Mouse (Mus musculus) limb, embryonic 10.5 days (tissue): Measurements from ENCODE around the gene Cryab. TPM values are rescaled to one million over a fixed set of nuclear protein-coding genes. Genes with fewer than 3 reads are reported as not detected.

ENCODE experiments used
- DNase-seq: peaks from one replicate; pipeline ENCODE4 v3.0.0-alpha.2; 2017; ENCODE audit warnings: low spot score
- H3K27ac ChIP-seq: fragments of 300-500 bp; sonication (generic); 2 replicates; pipeline ENCODE4 v1.5.1; 2016; ENCODE audit warnings: mild to moderate bottlenecking
- H3K27me3 ChIP-seq: fragments of 300-500 bp; sonication (generic); 2 replicates; pipeline ENCODE4 v1.6.1; 2016; ENCODE audit warnings: low read depth, mild to moderate bottlenecking; ENCODE audit not compliant: poor library complexity, severe bottlenecking
- H3K36me3 ChIP-seq: fragments of 300-500 bp; sonication (generic); 2 replicates; pipeline ENCODE4 v1.6.1; 2016; ENCODE audit warnings: mild to moderate bottlenecking, moderate library complexity
- H3K4me1 ChIP-seq: fragments of 300-500 bp; sonication (generic); 2 replicates; pipeline ENCODE4 v1.6.1; 2016
- H3K4me3 ChIP-seq: fragments of 300-500 bp; sonication (generic); 2 replicates; pipeline ENCODE4 v1.5.1; 2016; ENCODE audit warnings: mild to moderate bottlenecking, moderate library complexity
- H3K9me3 ChIP-seq: fragments of 300-500 bp; sonication (generic); replicated peaks from 2 replicates; pipeline ENCODE4 v1.6.1; 2016; ENCODE audit warnings: mild to moderate bottlenecking
- WGBS: fragments of 180-500 bp; shearing (Covaris S2); methylation state at CpG from one replicate; pipeline ENCODE4 v1.1.7; 2016; 5-methylcytosine and 5-hydroxymethylcytosine counted together
- polyA plus RNA-seq: library from polyadenylated mRNA; unstranded; fragments of >200 nt; fragmentation: Nextera tagmentation; extraction: Ambion mirVana; gene quantifications from 2 replicates; pipeline ENCODE4 v1.2.1, GENCODE M21; 2016

The Cryab gene
- polyA plus RNA-seq, 1 experiment from 2014 or later = 3.1 TPM

GRCm38 (mm10) chr9:50727171-50727924 is 23.8 kb upstream of the Cryab start:
- Histone ChIP-seq H3K27me3 (no peaks in the 10 kb centered on the region), H3K4me3 (peak overlapping the region; percentile 77), H3K27ac (peak overlapping the region; percentile 96), H3K4me1 (peaks cover 56% of the 10 kb centered on the region), H3K9me3 (no peaks in the 10 kb centered on the region), H3K36me3 (peaks cover 12% of the 10 kb centered on the region)
- 2% methylated on average over 30 of the region's 30 CpGs for WGBS
- DNase-seq = peak; percentile 69

- H3K27me3 ChIP-seq = no peaks in the 10 kb centered on the region
- WGBS = under 1% methylated on average over 45 of the region's 45 CpGs
- DNase-seq = peak; percentile 88
- H3K4me3 ChIP-seq = peak overlapping the region; percentile 77
- H3K4me1 ChIP-seq = peaks cover 52% of the 10 kb centered on the region
- H3K27ac ChIP-seq = peak overlapping the region; percentile 96
- 0 out of 2 replicates have a peak, but pooled peaks cover 9% of the 10 kb centered on the region for H3K36me3 ChIP-seq
- H3K9me3 ChIP-seq = no peaks in the 10 kb centered on the region
Measured at GRCm38 (mm10) chr9:50727925-50728651, 23.0 kb upstream of the Cryab start.

DNA sequence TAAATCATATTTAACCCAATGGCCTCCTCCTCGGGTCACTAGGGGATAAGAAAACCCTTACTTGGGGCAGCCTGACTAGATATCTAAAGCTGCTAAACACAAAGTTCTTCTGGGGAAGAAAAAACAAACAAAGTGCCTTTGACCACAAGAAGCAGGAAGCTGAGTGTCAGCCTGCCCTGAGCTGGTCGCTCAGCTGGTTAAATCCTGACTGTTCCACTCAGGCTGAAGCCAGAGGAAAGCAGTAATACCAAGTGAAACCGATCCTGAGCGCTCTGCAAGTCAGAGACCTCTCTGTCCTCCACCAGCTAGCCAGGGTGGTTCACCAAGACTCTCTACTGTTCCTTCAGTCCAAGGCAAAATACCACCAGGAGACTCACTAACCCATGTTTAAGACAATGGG is 21.5 kb upstream of the Cryab start:
- 57% methylated on average over 4 of the region's 4 CpGs for WGBS
- Histone ChIP-seq H3K4me1 (peaks cover 37% of the 10 kb centered on the region), H3K27me3 (no peaks in the 10 kb centered on the region), H3K9me3 (no peaks in the 10 kb centered on the region), H3K27ac (no peak overlapping the region), H3K4me3 (no peak overlapping the region), H3K36me3 (no peaks in the 10 kb centered on the region)
- no peak for DNase-seq

- no peaks in the 10 kb centered on the region for H3K36me3 ChIP-seq
- DNase-seq = no peak
- peaks cover 15% of the 10 kb centered on the region for H3K4me1 ChIP-seq
- 19% methylated on average over 4 of the region's 4 CpGs for WGBS
- no peak overlapping the region for H3K27ac ChIP-seq
- no peaks in the 10 kb centered on the region for H3K9me3 ChIP-seq
- H3K27me3 ChIP-seq = no peaks in the 10 kb centered on the region
- no peak overlapping the region for H3K4me3 ChIP-seq
Measured at GRCm38 (mm10) chr9:50732560-50732959, 18.6 kb upstream of the Cryab start.

GRCm38 (mm10) chr9:50734989-50735388 is 16.1 kb upstream of the Cryab start:
- Histone ChIP-seq H3K27ac (no peak overlapping the region), H3K4me1 (peaks cover 16% of the 10 kb centered on the region), H3K9me3 (no peaks in the 10 kb centered on the region), H3K36me3 (no peaks in the 10 kb centered on the region), H3K4me3 (no peak overlapping the region), H3K27me3 (no peaks in the 10 kb centered on the region)
- WGBS = 8% methylated on average over 9 of the region's 9 CpGs
- DNase-seq = peak; percentile 69

DNA sequence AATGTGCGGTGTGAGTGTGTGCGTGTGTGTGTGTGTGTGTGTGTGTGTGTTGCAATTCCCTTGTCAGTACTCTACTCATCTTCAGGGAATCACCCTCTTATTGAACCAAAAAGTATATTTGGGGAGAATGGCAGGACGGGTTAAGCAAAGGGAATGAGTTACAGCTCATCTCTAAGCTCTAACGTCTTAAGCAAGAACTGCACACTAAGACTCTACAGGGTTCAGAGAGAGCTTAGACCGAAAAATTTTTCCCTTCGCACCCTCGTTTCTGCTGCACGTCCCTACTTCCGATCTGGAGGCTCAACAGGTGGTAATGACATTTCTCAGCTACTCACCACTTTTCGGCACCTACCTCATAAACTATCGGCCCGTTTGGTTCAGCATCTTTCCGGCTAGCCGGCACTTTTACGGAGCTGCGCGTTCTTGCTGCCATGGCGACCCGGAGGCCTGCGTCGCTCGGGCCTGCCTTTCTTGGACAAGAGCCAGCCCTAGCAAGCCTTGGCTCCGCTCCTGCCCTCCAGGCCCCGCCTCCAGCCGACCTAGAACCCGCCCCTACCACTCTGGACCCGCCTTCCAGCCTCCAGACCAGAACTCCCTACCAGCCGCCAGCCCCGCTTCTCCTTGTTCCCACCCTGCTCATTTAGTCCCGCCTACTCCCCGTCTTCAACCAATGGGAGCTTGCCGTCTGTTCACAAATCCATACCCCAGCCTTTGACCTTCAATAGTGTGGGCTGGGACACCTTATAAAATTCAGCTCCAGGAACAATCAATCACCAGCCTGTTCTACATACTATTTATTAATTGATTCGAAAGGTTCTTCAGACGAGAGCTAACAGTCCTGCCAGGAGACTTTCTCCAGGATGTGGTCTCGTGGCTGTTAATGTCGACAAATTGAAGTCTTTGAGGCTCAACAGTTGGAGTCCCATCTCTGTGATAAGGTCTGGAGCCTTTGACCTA is 11.9 kb upstream of the Cryab start, which contains the start of gene Dixdc1:
Gene Dixdc1 (minus strand): TSS at position 604 of the 957 bp plus-strand sequence.
- no peaks in the 10 kb centered on the region for H3K27me3 ChIP-seq
- WGBS = 14% methylated on average over 36 of the region's 36 CpGs
- DNase-seq = peak; percentile 91
- H3K36me3 ChIP-seq = no peaks in the 10 kb centered on the region
- H3K4me3 ChIP-seq = peak within 1 kb of the TSS; percentile 52
- H3K4me1 ChIP-seq = peaks cover 16% of the 10 kb centered on the region
- H3K9me3 ChIP-seq = no peaks in the 10 kb centered on the region
- 0 out of 2 replicates have a peak within 1 kb of the TSS, but pooled peaks have one; percentile 11 for H3K27ac ChIP-seq

- H3K9me3 ChIP-seq = no peaks in the 10 kb centered on the region
- H3K4me1 ChIP-seq = peaks cover 13% of the 10 kb centered on the region
- WGBS = 89% methylated on average over 14 of the region's 14 CpGs
- H3K4me3 ChIP-seq = no peak overlapping the region
- peaks cover 9% of the 10 kb centered on the region; the same call in 1 of the 2 replicates for H3K27me3 ChIP-seq
- no peak for DNase-seq
- no peaks in the 10 kb centered on the region for H3K36me3 ChIP-seq
- no peak overlapping the region for H3K27ac ChIP-seq
Measured at GRCm38 (mm10) chr9:50740867-50741784, 10.0 kb upstream of the Cryab start.

GRCm38 (mm10) chr9:50742261-50742660 is 8.9 kb upstream of the Cryab start:
- Histone ChIP-seq H3K4me1 (peaks cover 19% of the 10 kb centered on the region), H3K27me3 (peaks cover 21% of the 10 kb centered on the region), H3K36me3 (no peaks in the 10 kb centered on the region), H3K9me3 (no peaks in the 10 kb centered on the region), H3K27ac (no peak overlapping the region), H3K4me3 (no peak overlapping the region)
- DNase-seq = no peak
- WGBS = 92% methylated on average over 3 of the region's 3 CpGs

DNA sequence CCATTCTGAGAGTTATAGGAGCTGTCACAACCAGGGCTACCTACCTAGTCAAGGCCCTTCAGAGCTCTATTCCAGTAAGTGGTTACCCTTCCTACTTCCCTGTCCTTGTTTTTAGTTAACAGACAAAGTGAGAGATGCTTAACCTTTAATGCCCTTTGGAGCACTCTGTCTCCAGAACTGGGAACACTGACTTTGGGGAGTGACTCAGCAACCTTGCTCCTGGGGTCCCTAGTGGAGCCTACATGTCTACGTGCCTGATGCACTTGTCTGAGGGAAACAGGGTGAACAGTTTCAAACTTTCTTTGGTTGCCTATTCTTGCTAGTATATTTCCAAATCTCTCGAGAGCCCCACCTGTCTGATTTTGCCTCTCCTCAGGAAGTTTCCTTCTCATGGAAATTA is 8.4 kb upstream of the Cryab start:
- H3K9me3 ChIP-seq = no peaks in the 10 kb centered on the region
- H3K36me3 ChIP-seq = no peaks in the 10 kb centered on the region
- peaks cover 25% of the 10 kb centered on the region for H3K27me3 ChIP-seq
- H3K27ac ChIP-seq = no peak overlapping the region
- H3K4me3 ChIP-seq = no peak overlapping the region
- 86% methylated on average over 2 of the region's 2 CpGs for WGBS
- H3K4me1 ChIP-seq = peaks cover 19% of the 10 kb centered on the region
- no peak for DNase-seq

GRCm38 (mm10) chr9:50745806-50746205 is 5.3 kb upstream of the Cryab start:
- DNase-seq = no peak
- 10% methylated on average over 7 of the region's 7 CpGs for WGBS
- H3K4me3 ChIP-seq = peak overlapping the region; percentile 54
- peaks cover 10% of the 10 kb centered on the region for H3K4me1 ChIP-seq
- H3K27me3 ChIP-seq = peaks cover 26% of the 10 kb centered on the region
- no peaks in the 10 kb centered on the region for H3K9me3 ChIP-seq
- no peaks in the 10 kb centered on the region for H3K36me3 ChIP-seq
- peak overlapping the region; percentile 64 for H3K27ac ChIP-seq

- Histone ChIP-seq H3K36me3 (no peaks in the 10 kb centered on the region), H3K4me3 (peak within 1 kb of the TSS; percentile 54), H3K9me3 (no peaks in the 10 kb centered on the region), H3K27me3 (peaks cover 31% of the 10 kb centered on the region), H3K27ac (peak within 1 kb of the TSS; percentile 64), H3K4me1 (peaks cover 10% of the 10 kb centered on the region)
- WGBS = 1% methylated on average over 19 of the region's 19 CpGs
- DNase-seq = peak; percentile 62
Measured at GRCm38 (mm10) chr9:50746214-50746677, 4.9 kb upstream of the Cryab start, which contains the start of gene 2310030G06Rik. Gene 2310030G06Rik, minus strand, starts transcription at chr9:50746536.
